Mouse (Mus musculus): ENCODE measurements around the gene Klhl9. TPM values are rescaled to one million over a fixed set of nuclear protein-coding genes. Genes with fewer than 3 reads are reported as not detected.

The Klhl9 gene
- total RNA-seq, 2 experiments from 2014 or later = 105 to 109 TPM

DNA sequence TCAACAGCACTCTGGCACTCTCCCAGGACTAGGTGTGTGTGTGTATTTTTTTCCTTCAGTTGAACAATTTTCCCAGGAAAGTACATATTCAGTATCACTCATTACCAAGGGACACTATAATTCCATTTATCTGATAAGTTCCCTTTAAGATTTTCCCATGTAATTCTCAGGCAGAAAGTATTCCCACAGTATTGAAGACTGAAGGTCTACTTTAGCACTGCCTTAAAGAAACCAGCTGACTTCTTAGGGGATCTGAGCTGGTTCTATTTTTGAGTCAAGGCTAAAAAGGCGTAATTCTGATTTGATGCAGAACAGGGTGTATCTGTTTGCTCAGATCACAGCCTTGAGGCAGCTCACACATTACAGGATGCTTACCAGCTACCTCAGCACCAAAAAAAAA is 3.5 kb downstream of the Klhl9 start:
- no peak for DNase-seq (ENCODE audit: extremely low spot score in 1 of 2, low spot score in 1 of 2)

- no peak for DNase-seq (ENCODE audit: extremely low spot score in 1 of 2, low spot score in 1 of 2)
These were observed 7.2 kb downstream of the Klhl9 start for GRCm38 (mm10) chr4:88715059-88715458.

DNA sequence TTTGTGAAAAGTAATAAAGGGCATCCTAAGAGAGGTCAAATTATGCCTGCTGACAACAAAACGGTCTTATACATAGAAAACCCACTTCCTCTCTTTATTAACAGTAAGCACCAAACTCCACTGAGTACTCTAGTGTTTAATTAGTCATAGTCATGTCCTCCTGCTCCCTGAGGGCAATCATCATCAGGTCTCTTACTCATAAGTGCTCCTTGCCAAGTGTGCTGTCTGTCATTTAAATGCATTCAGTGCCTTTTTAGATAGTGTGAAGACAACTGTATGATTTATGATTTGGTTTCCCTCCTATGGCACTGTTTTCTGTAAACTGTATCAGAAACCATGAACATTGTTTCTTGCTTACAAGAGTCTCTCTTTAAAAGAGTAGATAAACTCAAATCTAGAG is 8.0 kb downstream of the Klhl9 start:
- DNase-seq (ENCODE audit: extremely low spot score in 1 of 2, low spot score in 1 of 2) = no peak

GRCm38 (mm10) chr4:88707128-88707826 is 15.0 kb downstream of the Klhl9 start:
- DNase-seq (ENCODE audit: extremely low spot score in 1 of 2, low spot score in 1 of 2) = no peak

- DNase-seq (ENCODE audit: extremely low spot score in 1 of 2, low spot score in 1 of 2) = no peak
These were observed 16.3 kb downstream of the Klhl9 start for GRCm38 (mm10) chr4:88705924-88706323.

DNA sequence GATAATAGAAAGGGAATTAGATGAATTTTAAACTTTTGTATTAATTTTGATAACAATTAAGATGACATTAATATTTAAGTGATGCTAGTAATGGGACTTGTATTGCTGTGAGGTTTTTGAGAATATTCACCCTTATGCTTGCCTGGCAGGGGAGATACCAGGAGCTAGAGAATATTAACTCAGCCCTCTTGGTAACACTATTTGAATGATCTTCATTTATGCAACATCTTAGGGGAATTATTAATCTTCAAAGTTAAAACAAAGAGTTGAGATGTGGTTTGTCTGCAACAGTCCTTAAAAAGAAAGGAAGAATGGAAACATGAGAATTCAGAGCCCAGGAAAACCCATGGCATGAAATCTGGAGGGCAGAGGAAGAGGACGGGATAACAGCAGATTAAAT is 23.0 kb downstream of the Klhl9 start:
- DNase-seq (ENCODE audit: extremely low spot score in 1 of 2, low spot score in 1 of 2) = no peak

DNA sequence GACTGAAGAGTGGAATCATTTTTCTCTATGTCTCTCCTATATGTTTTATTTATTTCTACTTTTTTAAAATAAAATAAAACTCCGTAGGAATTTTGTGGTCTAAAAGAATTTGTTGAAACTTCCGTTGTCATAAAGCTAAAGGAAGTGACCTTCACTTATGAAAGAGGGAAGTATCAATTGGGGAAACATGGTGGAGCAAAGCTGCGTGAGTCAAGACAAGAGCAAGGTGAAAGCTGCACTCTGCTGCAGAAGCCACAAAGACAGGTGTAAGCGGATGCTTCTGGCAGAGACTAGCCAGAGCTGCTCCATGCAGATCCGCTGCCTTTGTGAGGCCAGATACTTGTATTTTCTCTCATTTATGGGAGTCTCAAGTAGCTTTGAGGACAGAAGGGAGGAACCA is 23.5 kb downstream of the Klhl9 start:
- no peak for DNase-seq (ENCODE audit: extremely low spot score in 1 of 2, low spot score in 1 of 2)

DNA sequence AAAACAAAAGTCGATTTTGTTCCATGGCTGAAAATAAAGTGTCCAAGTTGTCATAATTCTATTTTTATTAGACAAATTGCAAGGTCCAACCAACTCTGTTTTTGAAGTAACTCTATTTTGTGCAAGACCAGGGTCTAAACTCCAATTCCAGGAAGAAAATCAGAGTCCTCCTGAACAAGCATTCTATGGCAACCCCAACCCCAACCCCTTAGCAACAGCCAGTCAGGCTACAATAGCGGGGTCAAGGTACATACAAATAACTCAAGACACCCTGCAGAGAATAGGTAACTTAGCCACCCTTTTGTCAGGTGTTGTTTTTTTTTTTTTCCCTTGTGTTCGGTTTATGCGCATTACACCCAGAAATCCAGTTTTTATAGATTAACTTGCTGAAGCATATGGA is 24.5 kb downstream of the Klhl9 start:
- DNase-seq (ENCODE audit: extremely low spot score in 1 of 2, low spot score in 1 of 2) = no peak

- no peak for DNase-seq (ENCODE audit: extremely low spot score in 1 of 2, low spot score in 1 of 2)
These were observed 25.2 kb downstream of the Klhl9 start for GRCm38 (mm10) chr4:88697108-88697507.

DNA sequence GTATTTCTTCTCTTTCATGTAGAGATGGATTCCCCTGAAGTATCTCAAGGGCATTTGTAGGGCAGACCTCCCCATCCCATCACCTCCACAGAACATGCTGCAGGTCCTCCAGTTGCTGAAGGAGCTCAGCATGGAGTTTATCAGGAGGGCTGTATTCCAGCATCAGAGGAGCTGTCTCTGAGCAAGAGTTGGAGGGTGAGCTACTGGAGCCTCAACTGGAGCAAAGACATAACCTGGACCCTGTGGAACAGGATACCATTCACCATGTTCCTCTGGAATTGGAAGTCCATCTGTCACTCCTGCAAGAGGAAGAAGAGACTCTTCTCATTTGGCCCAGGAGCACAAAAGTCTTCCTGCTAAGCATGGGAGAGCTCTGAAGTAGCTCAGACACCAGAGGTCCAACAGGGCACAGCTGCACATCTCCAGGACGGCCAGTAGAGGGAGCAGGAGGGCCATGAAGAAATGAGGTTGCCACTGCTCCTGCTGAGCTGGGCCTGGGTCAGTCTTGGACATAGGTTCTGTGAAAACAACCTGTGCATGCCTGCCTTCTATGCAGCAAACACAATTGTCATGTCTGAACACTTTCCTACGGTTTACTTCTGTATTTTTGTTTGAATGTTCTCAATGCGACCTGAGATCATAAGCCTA is 25.9 kb downstream of the Klhl9 start:
- DNase-seq (ENCODE audit: extremely low spot score in 1 of 2, low spot score in 1 of 2) = peak; percentile 65 to 81

DNA sequence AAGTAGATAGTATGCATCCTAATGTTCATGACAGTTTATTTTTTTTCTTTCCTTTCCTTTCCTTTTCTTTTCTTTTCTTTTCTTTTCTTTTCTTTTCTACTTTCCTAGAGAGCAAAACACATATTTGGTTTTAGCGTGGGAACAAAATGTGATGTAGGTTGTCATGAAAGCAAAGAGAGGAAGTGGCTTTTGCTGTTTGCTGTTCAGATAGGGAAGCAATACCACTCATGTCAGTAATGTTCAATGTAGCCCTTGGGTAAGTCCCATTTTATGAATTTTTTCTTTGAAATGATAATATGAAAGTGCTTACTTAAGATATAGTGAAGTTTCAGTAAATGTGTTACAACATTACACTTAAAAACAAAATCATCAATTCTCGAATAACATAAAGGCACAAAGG is 28.9 kb downstream of the Klhl9 start:
- DNase-seq (ENCODE audit: extremely low spot score in 1 of 2, low spot score in 1 of 2) = no peak

GRCm38 (mm10) chr4:88692537-88692936 is 29.7 kb downstream of the Klhl9 start:
- no peak for DNase-seq (ENCODE audit: extremely low spot score in 1 of 2, low spot score in 1 of 2)

DNA sequence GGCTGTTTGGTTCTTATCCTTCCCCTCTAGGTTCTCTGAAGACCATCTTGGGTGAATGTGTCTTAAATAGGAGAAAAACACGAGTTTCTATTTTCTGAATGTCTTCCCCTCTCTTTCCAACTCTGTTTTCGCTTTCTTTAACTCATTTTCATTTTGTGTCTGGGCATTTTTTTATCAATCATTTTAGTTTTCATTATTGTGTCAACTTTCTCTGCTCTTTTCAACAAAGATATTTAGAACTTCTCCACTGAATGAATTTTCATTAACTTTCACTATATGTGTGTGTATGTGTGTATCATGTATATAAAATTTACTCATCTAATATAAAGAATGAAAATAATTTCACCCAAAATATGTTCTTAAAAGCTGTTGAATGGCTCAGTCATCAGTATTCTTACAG is 31.0 kb downstream of the Klhl9 start, which contains the start of gene Ifnab:
Ifnab (minus strand) TSS at position 101 of the 400 bp plus-strand sequence.
- DNase-seq (ENCODE audit: extremely low spot score in 1 of 2, low spot score in 1 of 2) = no peak

DNA sequence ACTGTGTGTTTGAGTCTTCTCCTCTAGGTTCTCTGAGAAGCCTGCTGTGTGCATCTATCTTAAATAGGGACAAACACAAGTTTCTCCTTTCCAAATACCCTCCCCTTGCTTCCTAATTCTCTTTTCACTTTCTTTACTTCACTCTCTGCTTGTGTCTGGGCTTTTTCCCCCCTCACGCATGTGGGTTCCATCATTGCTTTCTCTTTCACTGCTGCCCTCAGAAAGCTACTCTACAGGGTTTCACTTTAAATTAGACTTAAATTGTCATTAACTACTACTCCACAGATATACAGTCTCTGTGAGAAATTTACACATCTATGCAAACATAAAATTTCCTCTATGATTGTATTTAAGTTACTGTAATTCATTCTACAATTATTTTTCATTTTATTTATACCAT is 38.5 kb downstream of the Klhl9 start, which contains the start of gene Ifna2:
Ifna2 (minus strand) TSS at position 101 of the 400 bp plus-strand sequence.
- DNase-seq (ENCODE audit: extremely low spot score in 1 of 2, low spot score in 1 of 2) = no peak

- DNase-seq (ENCODE audit: extremely low spot score in 1 of 2, low spot score in 1 of 2) = no peak
These were observed 40.9 kb downstream of the Klhl9 start for GRCm38 (mm10) chr4:88681353-88681752.

DNA sequence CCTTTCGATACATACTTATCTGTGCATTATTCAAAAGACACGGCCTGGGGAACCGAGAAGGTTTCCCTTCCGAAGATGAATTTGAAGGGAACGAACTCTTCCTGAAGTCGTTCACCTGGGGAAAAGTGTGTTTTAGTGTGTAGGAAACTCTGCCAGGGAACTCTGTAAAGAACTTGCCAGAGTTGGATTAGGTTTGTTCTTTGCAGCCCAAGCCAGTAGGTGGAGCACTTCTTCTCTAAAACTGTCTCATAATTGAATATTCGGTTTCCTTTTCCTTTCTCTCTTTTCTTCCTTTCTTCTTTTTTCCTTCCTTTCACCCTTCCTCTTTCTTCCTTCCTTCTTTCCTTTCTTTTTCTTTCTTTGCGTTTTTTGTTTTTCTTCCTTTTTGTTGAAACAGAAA is 41.9 kb downstream of the Klhl9 start:
- peak in 1 of 2 experiments; percentile 38 for DNase-seq (ENCODE audit: extremely low spot score in 1 of 2, low spot score in 1 of 2)

DNA sequence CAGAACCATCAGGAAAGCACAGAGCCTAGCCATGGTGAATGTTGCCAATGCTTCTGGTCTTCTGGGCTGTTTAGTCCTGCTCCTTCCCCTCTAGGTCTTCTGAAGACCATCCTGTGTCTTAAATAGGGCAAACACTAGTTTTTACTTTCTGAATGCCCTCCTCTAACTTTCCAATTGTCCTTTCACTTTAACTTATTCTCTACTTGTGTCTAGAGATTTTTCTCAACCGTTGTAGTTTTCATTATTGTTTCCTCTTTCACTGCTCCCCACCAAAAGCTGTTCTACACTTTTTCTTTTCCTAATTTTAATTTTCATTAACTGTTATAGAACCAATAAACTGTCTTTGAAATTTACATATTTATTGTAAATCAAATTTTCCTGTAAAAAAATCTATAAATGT is 45.4 kb downstream of the Klhl9 start, which contains the start of gene Ifna16:
Ifna16 (minus strand) TSS at position 101 of the 400 bp plus-strand sequence.
- no peak for DNase-seq (ENCODE audit: extremely low spot score in 1 of 2, low spot score in 1 of 2)

Other genes starting within 250 kb of the Klhl9 start
- gene Ifnb1, start 199.7 kb downstream of the Klhl9 start, total RNA-seq (2021) = not detected
- gene Ifna15, start 164.2 kb downstream of the Klhl9 start, total RNA-seq (2021) = not detected
- gene Ifna14, start 150.7 kb downstream of the Klhl9 start, total RNA-seq (2021) = not detected
- not detected for gene Ifna9, start 130.1 kb downstream of the Klhl9 start, total RNA-seq (2021)
- not detected for gene Ifna12, start 119.1 kb downstream of the Klhl9 start, total RNA-seq (2021)
- gene C87499, start 88.1 kb downstream of the Klhl9 start, total RNA-seq (2021) = not detected
- not detected for gene Ifna13, start 78.0 kb downstream of the Klhl9 start, total RNA-seq (2021)
- not detected for gene Ifna16, start 45.5 kb downstream of the Klhl9 start, total RNA-seq (2021)
- not detected for gene Ifna2, start 38.6 kb downstream of the Klhl9 start, total RNA-seq (2021)
- gene Ifnab, start 31.1 kb downstream of the Klhl9 start, total RNA-seq (2021) = not detected
- gene Gm26566, start 660 bp downstream of the Klhl9 start, total RNA-seq (2021) = 1 to 10 TPM; 1.4 to 1.8 TPM
- not detected for gene Gm13271, start 32.4 kb upstream of the Klhl9 start, total RNA-seq (2021)
- gene Gm13283, start 37.7 kb upstream of the Klhl9 start, total RNA-seq (2021) = not detected
- not detected for gene Gm13290, start 51.4 kb upstream of the Klhl9 start, total RNA-seq (2021)
- gene Gm13289, start 54.5 kb upstream of the Klhl9 start, total RNA-seq (2021) = not detected
- gene Gm13272, start 57.4 kb upstream of the Klhl9 start, total RNA-seq (2021) = not detected
- not detected for gene Ifnz, start 59.7 kb upstream of the Klhl9 start, total RNA-seq (2021)
- not detected for gene Gm13276, start 63.2 kb upstream of the Klhl9 start, total RNA-seq (2021)
- gene Gm13277, start 66.2 kb upstream of the Klhl9 start, total RNA-seq (2021) = not detected
- not detected for gene Gm13278, start 69.1 kb upstream of the Klhl9 start, total RNA-seq (2021)
- not detected for gene Gm13275, start 72.0 kb upstream of the Klhl9 start, total RNA-seq (2021)
- not detected for gene Gm13279, start 74.9 kb upstream of the Klhl9 start, total RNA-seq (2021)
- not detected for gene Gm13285, start 77.2 kb upstream of the Klhl9 start, total RNA-seq (2021)
- gene Gm13287, start 80.8 kb upstream of the Klhl9 start, total RNA-seq (2021) = not detected
- gene Gm13288, start 83.1 kb upstream of the Klhl9 start, total RNA-seq (2021) = not detected
- gene Ifna7, start 93.8 kb upstream of the Klhl9 start, total RNA-seq (2021) = not detected
- gene Ifna11, start 97.5 kb upstream of the Klhl9 start, total RNA-seq (2021) = not detected
- not detected for gene Ifna6, start 105.0 kb upstream of the Klhl9 start, total RNA-seq (2021)
- not detected for gene Ifna5, start 113.1 kb upstream of the Klhl9 start, total RNA-seq (2021)
- gene Ifna4, start 119.4 kb upstream of the Klhl9 start, total RNA-seq (2021) = not detected
- not detected for gene Ifna1, start 127.6 kb upstream of the Klhl9 start, total RNA-seq (2021)
- gene Ifne, start 157.7 kb upstream of the Klhl9 start, total RNA-seq (2021) = not detected

Measured in layer of hippocampus, postnatal 25 days (tissue).